Comparison of ENCODE assay signal across 7 mouse cellular contexts in genomic region chr3:51728456-51728855, GRCm38 (mm10).
DNase-seq lines count a peak whose midpoint lies in the region; ATAC-seq and TF ChIP-seq lines count a peak whose summit lies in the region.

No protein-coding gene starts in this region.

- peak; percentile 92 for DNase-seq in 416B (ENCODE audit: low read depth)
- DNase-seq in G1E (ENCODE audit: low spot score) = peak; percentile 73
- peak; percentile 93 for DNase-seq in heart, embryonic 10.5 days (ENCODE audit: low spot score)
- no peak for DNase-seq in limb, embryonic 10.5 days (ENCODE audit: low spot score)
- DNase-seq in gastrocnemius, postnatal 10 days = no peak
- DNase-seq in cerebellum, postnatal 14 days = no peak
- no peak for DNase-seq in left cerebral cortex, adult 9 months (ENCODE audit: low spot score in 2 of 2)

- peaks cover 65% of the 10 kb centered on the region for H3K4me1 ChIP-seq in G1E (ENCODE audit: insufficient read depth, low read depth, low read length)
- H3K4me1 ChIP-seq in heart, embryonic 10.5 days = peaks cover 74% of the 10 kb centered on the region
- peaks cover 24% of the 10 kb centered on the region for H3K4me1 ChIP-seq in limb, embryonic 10.5 days

- no peaks in the 10 kb centered on the region for H3K36me3 ChIP-seq in G1E (replicated peaks)
- H3K36me3 ChIP-seq in heart, embryonic 10.5 days = no peaks in the 10 kb centered on the region
- no peaks in the 10 kb centered on the region for H3K36me3 ChIP-seq in limb, embryonic 10.5 days

- WGBS in heart, embryonic 10.5 days = 15% methylated on average over 12 of the region's 12 CpGs
- 85% methylated on average over 12 of the region's 12 CpGs for WGBS in limb, embryonic 10.5 days

- no peaks in the 10 kb centered on the region for H3K9me3 ChIP-seq in G1E (replicated peaks)
- no peaks in the 10 kb centered on the region for H3K9me3 ChIP-seq in heart, embryonic 10.5 days
- no peaks in the 10 kb centered on the region for H3K9me3 ChIP-seq in limb, embryonic 10.5 days (replicated peaks)

- peak overlapping the region; percentile 90 for H3K27ac ChIP-seq in heart, embryonic 10.5 days
- H3K27ac ChIP-seq in limb, embryonic 10.5 days = peak overlapping the region; percentile 70; the same call in 1 of the 2 replicates

- TF ChIP-seq CTCF in G1E (IDR thresholded peaks at IDR 0.05; ENCODE audit: low read depth, low read length) = no peak

- H3K4me3 ChIP-seq in G1E (ENCODE audit: low read depth, low read length) = peak overlapping the region; percentile 54; the same call in 1 of the 2 replicates
- H3K4me3 ChIP-seq in heart, embryonic 10.5 days = peak overlapping the region; percentile 22; the same call in 1 of the 2 replicates
- H3K4me3 ChIP-seq in limb, embryonic 10.5 days = no peak overlapping the region

- no peaks in the 10 kb centered on the region for H3K27me3 ChIP-seq in G1E (ENCODE audit: insufficient read depth, low read length)
- H3K27me3 ChIP-seq in heart, embryonic 10.5 days (ENCODE audit: insufficient read depth, poor library complexity, severe bottlenecking) = no peaks in the 10 kb centered on the region
- H3K27me3 ChIP-seq in limb, embryonic 10.5 days (ENCODE audit: low read depth, poor library complexity, severe bottlenecking) = peaks cover 6% of the 10 kb centered on the region; the same call in 1 of the 2 replicates

- peak; percentile 97 for ATAC-seq in G1E (ENCODE audit: extremely low read depth, insufficient number of reproducible peaks, low FRiP score, poor library complexity, severe bottlenecking)

Comparison
In these comparisons a context has a peak if more than half of its experiments do, and no peak if none do; other contexts are left out.
1. DNase-seq: peak in 416B (single experiment), G1E (single experiment) and heart, embryonic 10.5 days (single experiment); none in limb, embryonic 10.5 days (single experiment), gastrocnemius, postnatal 10 days (single experiment), cerebellum, postnatal 14 days (0 of 2) and left cerebral cortex, adult 9 months (0 of 2).